Mouse (Mus musculus) gastrocnemius, postnatal 36 days (tissue): ENCODE measurements around the gene Tmem132d. TPM values are rescaled to one million over a fixed set of nuclear protein-coding genes. Genes with fewer than 3 reads are reported as not detected.

Experiments used
- DNase-seq, 2 experiments: peaks; one replicate each; pipeline ENCODE4 v3.0.0; 2022
- intact Hi-C: fragments of 180-260 bp; cut with DNase I; formaldehyde crosslinking; loops from one replicate; pipeline ENCODE4 v1.15.1; 2025
- total RNA-seq, 2 experiments: library from RNA; stranded (reverse); gene quantifications; 2 replicates each; pipeline ENCODE4 v1.2.3; 2021

Gene Tmem132d
- total RNA-seq, 2 experiments from 2014 or later: 0.05 TPM; not detected in 1

DNA sequence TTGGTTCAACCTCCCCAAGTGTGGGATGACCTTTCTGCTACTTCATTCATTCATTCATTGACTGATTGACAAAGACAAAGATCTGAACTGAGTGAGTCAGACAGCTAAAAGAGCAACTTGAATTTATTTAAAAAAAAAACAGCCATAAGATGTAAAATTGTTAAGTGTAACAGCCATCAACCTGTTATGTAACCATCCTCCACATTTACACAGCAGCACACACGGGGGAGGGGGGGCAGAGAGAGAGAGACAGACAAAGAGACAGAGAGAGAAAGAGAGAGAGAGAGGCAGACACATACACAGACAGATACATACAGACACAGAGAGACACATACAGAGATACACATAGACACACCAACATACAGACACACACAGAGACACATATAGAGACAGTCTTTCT, 197.3 kb downstream of the Tmem132d start:
- intact Hi-C loops: no loop called here
- DNase-seq: no peak

- intact Hi-C loops: no loop called here
- DNase-seq: no peak
Observed at GRCm38 (mm10) chr5:128233101-128233500, 199.8 kb downstream of the Tmem132d start.

GRCm38 (mm10) chr5:128218281-128218680, 214.6 kb downstream of the Tmem132d start:
- intact Hi-C loops: no loop called here

DNA sequence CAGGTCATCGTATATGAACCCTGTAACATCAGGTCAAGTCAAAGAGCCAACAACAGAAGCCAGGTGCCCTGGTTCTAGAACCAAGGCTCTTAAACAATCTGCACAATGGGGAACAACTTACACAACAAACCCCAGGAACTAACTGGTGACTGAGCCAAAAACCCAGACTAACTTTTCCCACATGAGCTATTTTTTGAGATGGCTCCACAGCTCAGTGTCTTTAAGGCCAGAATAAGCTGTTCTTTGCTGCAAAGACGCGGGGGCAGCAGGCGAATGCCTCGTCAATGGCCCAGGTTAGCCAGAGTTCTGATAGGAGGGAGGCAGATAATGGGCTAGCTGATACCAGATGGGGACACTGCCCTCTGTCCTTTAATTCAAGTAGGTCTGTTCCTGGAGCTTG, 221.8 kb downstream of the Tmem132d start:
- DNase-seq: no peak
- intact Hi-C loops: no loop called here

More at GRCm38 (mm10) chr5:128218281-128218680, 214.6 kb downstream of the Tmem132d start:
- DNase-seq: no peak

DNA sequence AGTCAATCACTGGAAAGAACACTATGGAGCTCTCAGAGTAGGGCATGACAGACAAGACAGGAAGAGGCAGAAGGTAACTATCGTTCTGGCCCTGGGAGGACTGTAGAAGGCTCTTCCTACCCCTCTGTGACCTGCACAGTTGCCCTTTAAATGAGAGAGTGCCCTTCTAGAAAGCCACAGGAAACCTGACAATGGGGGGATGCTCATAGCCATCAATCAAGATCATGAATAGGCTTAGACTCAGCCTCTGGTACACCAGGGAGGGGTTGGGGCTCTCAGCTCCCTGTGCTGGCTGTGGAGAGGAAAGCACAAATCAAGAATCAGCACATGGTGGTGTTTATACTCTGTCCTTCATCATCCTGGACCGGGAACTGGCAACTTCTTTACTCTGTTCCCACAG, 227.2 kb downstream of the Tmem132d start:
- DNase-seq: no peak
- intact Hi-C loops: no loop called here

- intact Hi-C loops: no loop called here
- no peak for DNase-seq
Observed at GRCm38 (mm10) chr5:128204685-128205320, 228.1 kb downstream of the Tmem132d start.

GRCm38 (mm10) chr5:128203879-128204581, 228.8 kb downstream of the Tmem132d start:
- intact Hi-C loops: no loop called here
- no peak for DNase-seq

- intact Hi-C loops: no loop called here
- no peak for DNase-seq
Observed at GRCm38 (mm10) chr5:128194106-128194505, 238.8 kb downstream of the Tmem132d start.

- no peak for DNase-seq
- intact Hi-C loops: no loop called here
Observed at GRCm38 (mm10) chr5:128192485-128193055, 240.3 kb downstream of the Tmem132d start.

DNA sequence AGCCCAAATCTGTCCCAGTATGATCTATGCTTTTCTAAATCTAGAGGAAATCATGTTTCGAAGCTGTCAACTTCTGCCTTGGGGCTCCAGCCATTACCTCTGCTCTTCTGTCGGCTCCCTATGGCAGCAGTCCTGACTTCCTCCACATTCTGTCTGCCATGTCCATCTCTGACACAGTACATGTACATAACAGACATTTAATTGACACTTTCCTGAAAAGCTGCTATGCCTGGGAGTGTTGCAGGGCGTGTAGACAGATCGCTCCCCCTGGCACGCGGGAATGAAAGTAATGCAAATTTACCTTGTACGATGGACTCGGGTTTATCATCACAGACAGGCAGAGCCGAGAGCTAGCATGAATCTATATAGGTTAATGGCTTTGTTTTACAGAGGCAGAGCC, 241.2 kb downstream of the Tmem132d start:
- no peak for DNase-seq
- intact Hi-C loops: no loop called here

DNA sequence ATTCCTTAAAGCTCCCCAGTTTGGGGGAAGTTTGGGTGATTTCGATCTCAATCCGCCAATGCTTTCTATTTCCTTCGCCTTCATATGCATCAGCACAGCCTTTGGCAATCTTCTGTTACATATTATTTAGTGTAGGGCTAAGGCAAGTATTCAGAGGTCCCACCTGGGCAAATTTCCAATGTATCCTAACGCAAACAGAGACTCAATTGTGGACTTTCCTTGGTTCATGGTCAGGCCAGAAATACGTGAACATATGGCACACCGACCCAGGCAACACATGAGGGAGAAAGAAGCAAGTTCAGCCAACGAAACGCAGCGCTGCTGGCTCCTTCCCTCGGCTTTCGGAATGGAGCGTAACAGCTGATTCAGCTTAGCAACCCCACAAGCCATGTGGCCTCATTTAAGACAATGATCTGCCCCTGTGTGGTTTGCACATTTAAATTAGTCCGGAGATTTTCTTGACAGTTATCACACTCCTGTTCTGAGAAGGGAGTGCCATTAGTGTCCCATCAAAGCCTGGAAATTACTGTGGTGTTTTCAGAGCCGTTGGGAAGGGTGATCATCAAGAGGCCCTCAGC, 242.5 kb downstream of the Tmem132d start:
- intact Hi-C loops: no loop called here
- DNase-seq: no peak

- intact Hi-C loops: no loop called here
- DNase-seq: no peak
Observed at GRCm38 (mm10) chr5:128176234-128176633, 256.6 kb downstream of the Tmem132d start.

GRCm38 (mm10) chr5:128158901-128159675, 273.8 kb downstream of the Tmem132d start:
- intact Hi-C loops: no loop called here
- no peak for DNase-seq

DNA sequence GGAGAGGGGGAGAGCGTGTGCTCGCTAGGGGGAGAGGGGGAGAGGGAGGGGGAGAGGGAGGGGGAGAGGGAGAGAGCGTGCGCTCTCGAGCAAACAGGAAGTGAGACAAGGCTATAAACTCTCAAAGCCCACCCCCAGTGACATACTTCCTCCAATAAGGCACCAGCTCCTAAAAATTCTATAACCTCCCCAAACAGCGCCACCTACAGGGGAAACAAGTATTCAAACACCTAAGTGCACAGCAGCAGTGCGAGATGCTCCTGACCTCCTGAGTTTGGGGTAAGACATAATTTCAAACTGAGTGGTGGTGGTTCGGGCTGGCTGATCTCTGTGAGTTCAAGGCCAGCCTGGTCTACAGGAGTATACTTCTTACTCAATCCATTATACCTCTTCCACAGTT, 281.4 kb downstream of the Tmem132d start:
- intact Hi-C loops: no loop called here
- DNase-seq: no peak

GRCm38 (mm10) chr5:128146901-128147645, 285.8 kb downstream of the Tmem132d start:
- intact Hi-C loops: no loop called here
- no peak for DNase-seq

DNA sequence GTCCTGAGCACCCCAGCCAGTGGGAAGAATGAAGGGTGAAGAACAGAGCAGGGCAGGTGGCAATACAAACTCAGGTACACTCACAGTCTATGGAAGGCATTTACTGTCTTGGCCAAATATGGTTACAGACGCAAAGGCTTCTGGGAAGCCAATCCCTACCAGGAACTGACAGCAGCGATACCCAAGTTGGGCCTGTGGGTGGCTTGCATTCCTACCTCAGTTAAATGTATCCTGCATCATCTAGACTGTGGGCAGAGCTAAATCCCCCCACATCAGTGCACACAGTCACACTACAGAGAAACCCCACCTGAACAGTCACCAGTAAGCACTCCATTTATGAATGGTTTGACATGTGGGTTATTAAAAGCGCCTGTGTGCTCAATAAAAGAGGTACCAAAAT, 288.1 kb downstream of the Tmem132d start:
- intact Hi-C loops: no loop called here
- no peak for DNase-seq

DNA sequence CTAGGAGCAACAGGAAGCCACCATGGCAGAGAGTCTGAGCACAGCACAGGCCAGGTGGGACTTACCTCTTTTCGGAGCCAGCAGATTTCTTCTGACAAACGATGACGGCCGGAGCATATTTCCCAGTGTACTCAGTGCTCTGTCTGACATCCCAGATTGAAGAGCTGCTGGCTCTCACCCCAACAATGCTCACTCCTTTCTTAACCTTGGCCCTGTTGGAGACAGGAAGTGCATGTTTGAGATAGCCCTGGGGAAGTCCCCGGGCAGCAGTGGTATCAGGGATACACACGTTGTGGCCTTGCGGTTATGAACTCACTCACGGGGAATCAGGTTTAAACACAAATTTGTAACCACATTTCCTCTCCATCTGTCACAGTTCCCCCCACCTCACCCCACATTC, 296.1 kb downstream of the Tmem132d start:
- intact Hi-C loops: no loop called here
- DNase-seq: no peak

- DNase-seq: no peak
- intact Hi-C loops: no loop called here
Observed at GRCm38 (mm10) chr5:128122656-128123055, 310.2 kb downstream of the Tmem132d start.

DNA sequence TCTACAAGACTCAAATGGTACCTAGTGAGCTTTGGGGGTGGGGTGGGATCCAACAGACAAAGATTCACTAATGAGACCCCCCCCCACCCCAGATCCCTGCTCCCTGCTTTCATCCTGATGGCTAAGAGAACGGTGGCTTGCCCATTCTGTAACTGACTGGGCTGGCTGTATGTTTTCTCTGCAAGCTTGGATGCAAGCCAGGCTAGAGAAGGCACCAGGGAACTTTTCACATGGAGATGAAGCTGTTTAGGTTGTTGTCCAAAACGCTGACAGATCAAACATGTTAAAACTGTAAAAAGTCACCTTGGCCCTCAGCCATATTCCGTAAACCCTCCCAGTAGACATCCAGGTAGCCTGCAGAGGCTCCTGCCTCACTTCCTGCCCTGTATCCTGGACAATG, 313.7 kb downstream of the Tmem132d start:
- no peak for DNase-seq
- intact Hi-C loops: no loop called here

GRCm38 (mm10) chr5:128113107-128113506, 319.8 kb downstream of the Tmem132d start:
- no peak for DNase-seq
- intact Hi-C loops: no loop called here
